Mouse (Mus musculus) limb, embryonic 11.5 days (tissue): ENCODE measurements at regions not wholly inside any gene's neighbourhood (a gene's known extent, or its start where the extent isn't known, plus 50 kb on each side); places are given as distances from the start of the nearest gene placed in this dataset.

Source experiments
- ATAC-seq: fragments of 200-750 bp; cut with Nextera tagmentation; 2 replicates; pipeline ENCODE4 v1.8.0; 2017; ENCODE audit warnings: low read depth; ENCODE audit not compliant: insufficient number of reproducible peaks, low FRiP score, low TSS enrichment
- DNase-seq: peaks from one replicate; pipeline ENCODE4 v3.0.0-alpha.2; 2015; ENCODE audit warnings: low spot score
- H3K27ac ChIP-seq: fragments of 300-500 bp; sonication (generic); replicated peaks from 2 replicates; pipeline ENCODE4 v1.5.1; 2014; ENCODE audit warnings: low read depth, mild to moderate bottlenecking, low read length
- H3K27me3 ChIP-seq: fragments of 300-500 bp; sonication (generic); 2 replicates; pipeline ENCODE4 v1.6.1; 2014; ENCODE audit warnings: mild to moderate bottlenecking, low read length, mixed read lengths; ENCODE audit not compliant: control insufficient read depth, insufficient read depth
- H3K36me3 ChIP-seq: fragments of 300-500 bp; sonication (generic); 2 replicates; pipeline ENCODE4 v1.6.1; 2014; ENCODE audit warnings: mild to moderate bottlenecking, low read length, moderate library complexity, mixed read lengths; ENCODE audit not compliant: control insufficient read depth, insufficient read depth
- H3K4me1 ChIP-seq: fragments of 300-500 bp; sonication (generic); 2 replicates; pipeline ENCODE4 v1.6.1; 2014; ENCODE audit warnings: low read length, mixed read lengths; ENCODE audit not compliant: control insufficient read depth, insufficient read depth
- H3K4me2 ChIP-seq: fragments of 300-500 bp; sonication (generic); 2 replicates; pipeline ENCODE4 v1.6.1; 2014; ENCODE audit warnings: low read depth, mild to moderate bottlenecking, moderate library complexity; ENCODE audit not compliant: severe bottlenecking
- H3K4me3 ChIP-seq: fragments of 300-500 bp; sonication (generic); 2 replicates; pipeline ENCODE4 v1.5.1; 2014; ENCODE audit warnings: low read depth, low read length
- H3K9ac ChIP-seq: fragments of 300-500 bp; sonication (generic); 2 replicates; pipeline ENCODE4 v1.6.1; 2014; ENCODE audit warnings: mild to moderate bottlenecking, low read length
- H3K9me3 ChIP-seq: fragments of 300-500 bp; sonication (generic); 2 replicates; pipeline ENCODE4 v1.6.1; 2016; ENCODE audit warnings: low read length; ENCODE audit not compliant: control insufficient read depth
- WGBS: fragments of 180-500 bp; shearing (Covaris S2); extraction: QIAGEN DNeasy Blood & Tissue Kit; methylation state at CpG from one replicate; pipeline ENCODE4 v1.1.7; 2014; 5-methylcytosine and 5-hydroxymethylcytosine counted together

DNA sequence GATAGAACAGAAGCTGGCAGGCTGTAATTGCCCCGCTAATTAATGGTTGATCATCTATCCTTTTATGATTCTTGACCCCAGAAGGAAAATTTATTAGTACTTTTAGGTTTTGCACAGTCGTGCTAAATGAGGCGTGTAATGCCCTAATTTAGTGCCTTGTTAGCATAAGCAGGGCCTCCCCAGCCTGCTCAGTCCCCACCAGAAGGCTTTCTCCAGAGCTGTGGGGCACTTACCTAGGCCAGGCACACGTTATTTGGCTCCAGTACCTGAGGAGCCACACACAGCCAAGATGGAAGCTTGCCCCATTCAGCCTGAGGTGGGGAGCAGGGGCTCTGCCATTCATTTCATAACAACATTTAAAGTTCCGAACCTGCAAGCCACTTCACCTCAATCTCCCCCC is 146.0 kb downstream of the Opa1 start:
- no peaks in the 10 kb centered on the region; the same call in 1 of the 2 replicates for H3K27me3 ChIP-seq
- H3K27ac ChIP-seq, result no peak overlapping the region
- H3K9me3 ChIP-seq, result no peaks in the 10 kb centered on the region
- H3K4me3 ChIP-seq, result no peak overlapping the region
- H3K9ac ChIP-seq, result no peak overlapping the region
- H3K36me3 ChIP-seq, result no peaks in the 10 kb centered on the region
- H3K4me2 ChIP-seq, result no peak overlapping the region
- ATAC-seq, result no peak
- DNase-seq, result no peak
- 28% methylated on average over 5 of the region's 5 CpGs for WGBS
- peaks cover 17% of the 10 kb centered on the region for H3K4me1 ChIP-seq

DNA sequence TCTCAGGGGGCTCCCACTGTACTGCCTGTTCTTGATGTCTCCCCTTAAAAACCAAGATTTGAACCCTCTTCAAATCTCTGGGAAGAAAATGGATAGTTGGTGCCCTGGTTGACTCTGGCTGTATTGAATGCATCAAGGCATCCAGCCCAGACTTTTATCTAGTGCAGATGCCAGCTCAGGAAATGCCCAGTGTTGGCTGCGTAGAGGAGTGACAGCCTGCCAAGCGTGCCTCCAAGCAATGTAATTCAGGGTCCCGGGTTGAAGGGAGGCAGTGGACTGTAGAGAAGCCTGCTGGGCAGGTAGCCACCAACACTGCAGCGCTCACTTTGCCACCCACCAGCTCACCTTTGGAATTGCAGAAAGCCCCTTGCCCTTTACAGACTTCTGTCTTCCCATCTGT is 146.4 kb downstream of the Opa1 start:
- no peak overlapping the region for H3K4me2 ChIP-seq
- no peak for ATAC-seq
- 75% methylated on average over 4 of the region's 4 CpGs for WGBS
- DNase-seq, result no peak
- H3K9ac ChIP-seq, result no peak overlapping the region
- no peaks in the 10 kb centered on the region; the same call in 1 of the 2 replicates for H3K27me3 ChIP-seq
- H3K27ac ChIP-seq, result no peak overlapping the region
- H3K9me3 ChIP-seq, result no peaks in the 10 kb centered on the region
- no peak overlapping the region for H3K4me3 ChIP-seq
- H3K4me1 ChIP-seq, result peaks cover 19% of the 10 kb centered on the region
- no peaks in the 10 kb centered on the region for H3K36me3 ChIP-seq

DNA sequence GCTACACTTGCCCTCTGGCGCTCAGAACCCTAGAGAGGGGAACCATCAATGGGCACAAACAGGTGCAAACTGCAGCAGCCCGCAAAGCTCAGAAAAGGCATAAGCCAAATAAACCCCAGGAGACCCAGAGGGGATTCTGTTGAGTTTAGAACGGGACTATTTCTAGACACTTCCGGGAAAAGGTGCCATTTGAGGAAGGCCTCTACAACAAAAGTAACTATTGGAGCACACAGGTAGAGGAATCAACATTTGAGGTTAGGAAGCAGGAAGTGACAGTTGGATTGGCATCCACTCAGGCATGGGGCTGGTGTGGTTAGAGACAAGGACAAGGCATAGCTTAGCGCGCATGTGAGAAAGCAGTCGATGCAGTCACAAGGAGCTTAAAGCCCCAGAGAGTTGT is 148.3 kb downstream of the Opa1 start:
- Histone ChIP-seq H3K27me3 (no peaks in the 10 kb centered on the region; the same call in 1 of the 2 replicates), H3K9ac (no peak overlapping the region), H3K36me3 (no peaks in the 10 kb centered on the region), H3K9me3 (no peaks in the 10 kb centered on the region), H3K4me2 (no peak overlapping the region), H3K27ac (no peak overlapping the region), H3K4me3 (no peak overlapping the region), H3K4me1 (peaks cover 15% of the 10 kb centered on the region)
- ATAC-seq (no peak), DNase-seq (no peak)
- WGBS, result 87% methylated on average over 7 of the region's 7 CpGs

DNA sequence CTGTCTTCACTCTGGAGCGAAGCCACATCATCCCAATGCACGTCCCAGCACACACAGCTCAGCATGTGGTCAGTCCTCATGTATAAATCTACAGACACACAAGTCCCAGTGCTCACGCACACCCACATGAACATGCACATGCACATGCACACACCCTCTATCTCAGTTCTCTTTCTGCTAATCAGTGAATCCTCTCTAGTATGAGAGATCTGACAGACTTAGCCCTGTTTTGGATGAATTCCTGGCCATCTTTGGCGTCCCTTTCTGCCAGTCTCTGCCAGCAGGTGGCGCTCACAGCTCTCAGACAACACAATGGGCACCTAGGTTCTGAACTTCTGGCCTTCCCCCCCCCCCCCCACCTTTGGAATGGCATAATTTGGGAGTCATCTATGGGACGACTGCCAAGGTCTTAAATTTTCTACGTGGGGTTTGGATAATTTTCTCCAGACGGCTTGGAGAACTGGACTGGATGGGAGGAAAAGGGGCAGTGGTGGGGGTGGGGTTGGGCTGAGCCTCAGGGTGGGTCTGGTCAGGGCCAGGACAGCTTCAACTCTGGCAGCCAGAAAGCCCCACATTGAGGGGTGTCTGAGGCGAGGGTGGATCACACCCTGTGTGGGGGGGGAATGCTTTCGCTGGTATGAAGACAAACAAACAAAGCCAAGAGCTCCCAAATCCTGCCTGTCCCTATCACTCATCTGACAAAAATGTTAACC is 149.8 kb downstream of the Opa1 start:
- no peak overlapping the region for H3K27ac ChIP-seq
- H3K27me3 ChIP-seq, result no peaks in the 10 kb centered on the region; the same call in 1 of the 2 replicates
- no peak overlapping the region for H3K4me3 ChIP-seq
- H3K4me2 ChIP-seq, result no peak overlapping the region
- H3K9ac ChIP-seq, result no peak overlapping the region
- no peaks in the 10 kb centered on the region for H3K36me3 ChIP-seq
- WGBS, result 17% methylated on average over 10 of the region's 10 CpGs
- H3K4me1 ChIP-seq, result peaks cover 17% of the 10 kb centered on the region
- no peaks in the 10 kb centered on the region for H3K9me3 ChIP-seq
- 0 out of 2 replicates have a peak, but pooled peaks have one; percentile 60 for ATAC-seq
- DNase-seq, result peak; percentile 92

DNA sequence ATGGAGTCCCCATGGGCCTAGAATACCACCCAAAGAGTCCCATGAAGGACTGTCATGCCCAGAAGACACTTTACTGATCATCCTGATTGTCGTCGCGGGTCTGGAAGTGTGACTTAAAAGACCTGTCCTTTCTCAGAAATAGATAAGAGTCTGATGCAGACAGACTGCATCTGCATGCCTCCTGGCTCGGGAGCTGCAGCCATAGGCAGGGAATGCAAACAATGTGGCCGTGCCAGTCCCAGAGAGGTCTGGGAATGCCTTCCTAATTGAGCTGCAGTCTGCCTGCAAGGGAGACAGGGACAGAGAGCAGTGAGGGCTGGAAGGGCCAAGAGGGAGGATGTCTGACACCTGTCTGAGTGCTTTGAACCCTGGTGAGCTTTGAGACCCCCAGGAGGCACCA is 150.9 kb downstream of the Opa1 start:
- peaks cover 25% of the 10 kb centered on the region for H3K4me1 ChIP-seq
- H3K36me3 ChIP-seq, result no peaks in the 10 kb centered on the region
- 8% methylated on average over 5 of the region's 5 CpGs for WGBS
- H3K4me2 ChIP-seq, result peak overlapping the region; percentile 7; the same call in 1 of the 2 replicates
- H3K9me3 ChIP-seq, result no peaks in the 10 kb centered on the region
- no peak overlapping the region for H3K4me3 ChIP-seq
- DNase-seq (no peak), ATAC-seq (no peak)
- no peak overlapping the region for H3K27ac ChIP-seq
- no peaks in the 10 kb centered on the region; the same call in 1 of the 2 replicates for H3K27me3 ChIP-seq
- peak overlapping the region; percentile 22; the same call in 1 of the 2 replicates for H3K9ac ChIP-seq

DNA sequence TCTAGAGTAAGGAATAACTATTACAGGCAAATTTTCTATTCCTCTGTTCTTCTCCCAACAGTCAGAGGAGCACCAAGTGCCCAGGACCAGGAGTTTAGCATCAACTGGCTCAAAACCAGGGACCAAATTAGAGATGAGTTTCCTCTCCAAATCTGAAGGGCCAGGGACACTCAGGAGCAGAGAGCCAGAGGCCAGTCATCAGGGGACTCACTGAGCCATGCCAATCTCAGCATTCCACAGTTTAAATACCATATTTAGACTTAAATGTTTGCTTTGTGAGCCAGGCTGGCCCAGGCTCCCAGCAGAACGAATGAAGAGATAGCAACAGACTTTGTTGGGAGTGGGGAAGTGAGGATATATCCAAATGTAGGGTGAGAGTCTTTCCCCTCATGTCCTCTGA is 153.8 kb downstream of the Opa1 start:
- 74% methylated on average over 1 of the region's 1 CpGs for WGBS
- ATAC-seq, result no peak
- Histone ChIP-seq H3K27me3 (no peaks in the 10 kb centered on the region), H3K9ac (no peak overlapping the region), H3K36me3 (no peaks in the 10 kb centered on the region), H3K4me1 (peaks cover 42% of the 10 kb centered on the region), H3K4me2 (no peak overlapping the region), H3K4me3 (no peak overlapping the region), H3K9me3 (no peaks in the 10 kb centered on the region), H3K27ac (no peak overlapping the region)
- DNase-seq, result no peak

DNA sequence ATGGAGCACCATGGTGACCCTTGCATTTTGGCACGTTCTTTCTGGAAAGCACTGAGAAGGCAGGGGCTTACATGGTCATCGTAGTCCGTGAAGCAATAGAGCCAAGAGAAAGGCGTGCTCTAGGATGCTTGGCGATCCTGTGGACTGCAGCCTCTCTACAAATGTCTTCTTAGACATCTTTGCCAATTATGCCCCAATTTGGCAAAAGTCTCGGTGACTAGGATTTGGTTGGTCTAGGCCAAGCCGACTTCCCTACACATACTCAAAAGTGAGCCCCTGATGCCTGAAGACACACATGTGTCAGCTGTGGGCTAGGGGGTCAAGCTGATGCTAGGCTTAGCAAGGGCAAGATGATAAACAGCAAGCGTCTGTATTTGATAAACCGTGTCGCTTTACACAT is 154.7 kb downstream of the Opa1 start:
- Histone ChIP-seq H3K9me3 (no peaks in the 10 kb centered on the region), H3K4me1 (peaks cover 42% of the 10 kb centered on the region), H3K27ac (no peak overlapping the region), H3K9ac (no peak overlapping the region), H3K4me2 (no peak overlapping the region), H3K4me3 (no peak overlapping the region), H3K36me3 (no peaks in the 10 kb centered on the region), H3K27me3 (no peaks in the 10 kb centered on the region)
- DNase-seq (no peak), ATAC-seq (no peak)
- 55% methylated on average over 10 of the region's 10 CpGs for WGBS

DNA sequence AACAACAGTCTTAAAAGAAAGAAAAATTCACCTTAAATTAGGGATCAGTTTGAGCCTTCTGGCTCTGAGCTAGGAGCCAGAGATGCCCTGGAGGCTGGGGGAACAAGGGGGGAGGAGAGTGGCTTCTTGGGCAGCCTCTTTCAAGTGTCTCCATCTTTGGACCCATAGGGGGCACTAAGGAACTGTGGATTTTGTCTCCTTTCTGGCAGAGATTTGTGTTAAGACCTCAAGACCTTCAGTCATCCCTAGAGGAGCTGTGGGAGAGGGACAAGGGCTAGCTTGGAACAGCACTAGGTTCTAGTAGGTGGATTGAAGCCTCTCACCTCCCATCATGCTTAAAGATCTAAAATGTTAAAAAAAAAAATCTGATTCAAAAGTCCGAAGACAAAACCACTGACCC is 155.2 kb downstream of the Opa1 start:
- H3K4me2 ChIP-seq, result peak overlapping the region; percentile 35
- DNase-seq (peak; percentile 75), ATAC-seq (peak; percentile 67; the same call in 1 of the 2 replicates)
- no peak overlapping the region for H3K9ac ChIP-seq
- no peaks in the 10 kb centered on the region for H3K9me3 ChIP-seq
- 4% methylated on average over 1 of the region's 1 CpGs for WGBS
- H3K4me3 ChIP-seq, result no peak overlapping the region
- peak overlapping the region; percentile 84 for H3K27ac ChIP-seq
- H3K36me3 ChIP-seq, result no peaks in the 10 kb centered on the region
- no peaks in the 10 kb centered on the region for H3K27me3 ChIP-seq
- H3K4me1 ChIP-seq, result peaks cover 42% of the 10 kb centered on the region
